Mouse (Mus musculus) kidney, postnatal 10 days (tissue): ENCODE measurements around the gene Entpd3.
A peak's percentile ranks its signal among the peaks of the same experiment; 100 is the strongest.

Experiments
- DNase-seq: peaks from one replicate; pipeline ENCODE4 v3.0.0; 2021; ENCODE audit warnings: mixed read lengths

Entpd3 gene

GRCm38 (mm10) chr9:120581941-120582618 is 42.5 kb downstream of the Entpd3 start:
- peak; percentile 78 for DNase-seq

GRCm38 (mm10) chr9:120582619-120583308 is 43.1 kb downstream of the Entpd3 start:
- DNase-seq, result peak; percentile 95

- no peak for DNase-seq
Measured at GRCm38 (mm10) chr9:120583314-120583713, 43.7 kb downstream of the Entpd3 start.

- peak; percentile 90 for DNase-seq
Measured at GRCm38 (mm10) chr9:120586546-120586945, 46.9 kb downstream of the Entpd3 start.

GRCm38 (mm10) chr9:120591490-120591889 is 51.9 kb downstream of the Entpd3 start:
- peak; percentile 88 for DNase-seq

GRCm38 (mm10) chr9:120593383-120594101 is 53.9 kb downstream of the Entpd3 start:
- no peak for DNase-seq

- no peak for DNase-seq
Measured at GRCm38 (mm10) chr9:120594839-120595238, 55.2 kb downstream of the Entpd3 start.

GRCm38 (mm10) chr9:120595306-120595705 is 55.7 kb downstream of the Entpd3 start:
- no peak for DNase-seq

GRCm38 (mm10) chr9:120601488-120602171 is 62.0 kb downstream of the Entpd3 start:
- peak; percentile 84 for DNase-seq

- DNase-seq, result peak; percentile 63
Measured at GRCm38 (mm10) chr9:120602172-120602838, 62.7 kb downstream of the Entpd3 start.

- peak; percentile 94 for DNase-seq
Measured at GRCm38 (mm10) chr9:120602839-120603511, 63.4 kb downstream of the Entpd3 start.

- DNase-seq, result no peak
Measured at GRCm38 (mm10) chr9:120603512-120603908, 63.9 kb downstream of the Entpd3 start.

- DNase-seq, result no peak
Measured at GRCm38 (mm10) chr9:120603956-120604355, 64.3 kb downstream of the Entpd3 start.

- no peak for DNase-seq
Measured at GRCm38 (mm10) chr9:120611055-120611454, 71.4 kb downstream of the Entpd3 start.

- DNase-seq, result no peak
Measured at GRCm38 (mm10) chr9:120614059-120614458, 74.4 kb downstream of the Entpd3 start.
